Comparison of ENCODE assay signal across 8 mouse cellular contexts in genomic region chr16:10280286-10280951, GRCm38 (mm10). TPM values are rescaled to one million over a fixed set of nuclear protein-coding genes. Genes with fewer than 3 reads are reported as not detected.
A peak's percentile ranks its signal among the peaks of the same experiment; 100 is the strongest.
DNase-seq lines count a peak whose midpoint lies in the region; ATAC-seq and TF ChIP-seq lines count a peak whose summit lies in the region.

No protein-coding gene starts in this region.

- no peak overlapping the region for H3K4me2 ChIP-seq in embryonic facial prominence, embryonic 11.5 days (ENCODE audit: low read depth, low read length)

- H3K27ac ChIP-seq in embryonic facial prominence, embryonic 11.5 days (replicated peaks; ENCODE audit: low read depth, low read length): no peak overlapping the region

- peak; percentile 37; the same call in 1 of the 2 replicates for TF ChIP-seq CTCF in G1E (IDR thresholded peaks at IDR 0.05; ENCODE audit: low read depth, low read length)

- H3K27me3 ChIP-seq in G1E (ENCODE audit: insufficient read depth, low read length): no peaks in the 10 kb centered on the region; the same call in none of the 2 replicates
- H3K27me3 ChIP-seq in embryonic facial prominence, embryonic 11.5 days (ENCODE audit: control insufficient read depth, insufficient read depth, low read length): no peaks in the 10 kb centered on the region

- no peaks in the 10 kb centered on the region for H3K4me1 ChIP-seq in G1E (ENCODE audit: insufficient read depth, low read depth, low read length)
- no peaks in the 10 kb centered on the region for H3K4me1 ChIP-seq in embryonic facial prominence, embryonic 11.5 days (ENCODE audit: control insufficient read depth, insufficient read depth, low read length)

- H3K9ac ChIP-seq in embryonic facial prominence, embryonic 11.5 days (replicated peaks; ENCODE audit: low read length): no peak overlapping the region

- no peak overlapping the region for H3K4me3 ChIP-seq in G1E (ENCODE audit: low read depth, low read length)
- H3K4me3 ChIP-seq in embryonic facial prominence, embryonic 11.5 days (ENCODE audit: low read depth, low read length): no peak overlapping the region

- intact Hi-C loops in heart, postnatal 14 days (cut with DNase I): loop anchor here (1.0 kb wide), 1 partner anchor 115 kb away; the partner anchor contains the start of gene Tekt5

- ATAC-seq in G1E (ENCODE audit: extremely low read depth, insufficient number of reproducible peaks, low FRiP score, poor library complexity, severe bottlenecking): no peak
- ATAC-seq in embryonic facial prominence, embryonic 11.5 days (replicated peaks; ENCODE audit: insufficient number of reproducible peaks, low FRiP score, low TSS enrichment, low read depth): 0 out of 2 replicates have a peak, but pooled peaks have one; percentile 23
- no peak; the same call in 1 of the 2 replicates for ATAC-seq in erythroblast, adult 5-6 weeks (replicated peaks; ENCODE audit: low FRiP score, poor library complexity, severe bottlenecking)

- DNase-seq in G1E (ENCODE audit: low spot score): peak; percentile 27
- DNase-seq in adrenal gland, postnatal 36 days: peak; percentile 84 to 89
- peak; percentile 87 for DNase-seq in embryonic facial prominence, embryonic 11.5 days (ENCODE audit: low spot score)
- peak; percentile 83 to 89 for DNase-seq in heart, postnatal 14 days
- peak; percentile 70 to 90 for DNase-seq in layer of hippocampus, adult 8-10 months (ENCODE audit: low spot score in 2 of 2)
- DNase-seq in lung, postnatal 14 days: peak; percentile 91
- DNase-seq in spleen, adult 18-20 months: peak; percentile 12 to 62

- H3K36me3 ChIP-seq in G1E (replicated peaks): no peaks in the 10 kb centered on the region
- H3K36me3 ChIP-seq in embryonic facial prominence, embryonic 11.5 days (replicated peaks; ENCODE audit: control insufficient read depth, insufficient read depth, low read depth, low read length): no peaks in the 10 kb centered on the region

- H3K9me3 ChIP-seq in G1E (replicated peaks): no peaks in the 10 kb centered on the region
- H3K9me3 ChIP-seq in embryonic facial prominence, embryonic 11.5 days (replicated peaks; ENCODE audit: control insufficient read depth, low read length): no peaks in the 10 kb centered on the region

- WGBS in embryonic facial prominence, embryonic 11.5 days: 49% methylated on average over 12 of the region's 12 CpGs

RNA-seq across cellular contexts. Expression of gene Emp2, which starts 33.3 kb away (rescaled TPM):
- total RNA-seq in G1E (2014; fragmentation: Nextera tagmentation) (not detected in 2 replicates), G1E (2017) (0.06 and 0.11 TPM in 2 replicates)
- polyA plus RNA-seq in G1E (2012): not detected in 2 replicates
- 1 to 10 TPM; 6.0 to 7.0 TPM for total RNA-seq in adrenal gland, postnatal 36 days (2021)
- polyA plus RNA-seq in embryonic facial prominence, embryonic 11.5 days (2014; fragmentation: Nextera tagmentation; extraction: Ambion mirVana): 4.8 and 5.0 TPM in 2 replicates
- total RNA-seq in heart, postnatal 14 days (2021): 10 to 100 TPM; 40.6 to 46.0 TPM
- 10 to 100 TPM; 13.1 to 15.5 (median 14.5) TPM for total RNA-seq in layer of hippocampus, adult 8-10 months (2022)
- total RNA-seq in erythroblast, adult 5-6 weeks (2015; ENCODE audit: low replicate concordance): not detected in 2 replicates
- not detected in 2 replicates for total RNA-seq in erythroblast, adult 5-6 weeks (2017; ENCODE audit: low replicate concordance)

Comparison
In these comparisons a context has a peak if more than half of its experiments do, and no peak if none do; other contexts are left out.
1. DNase-seq: peak in every context shown above with its lines; median percentile 91 in lung, postnatal 14 days; 87 in embryonic facial prominence, embryonic 11.5 days; 86 in adrenal gland, postnatal 36 days; 86 in heart, postnatal 14 days; 80 in layer of hippocampus, adult 8-10 months; 37 in spleen, adult 18-20 months; 27 in G1E.
2. RNA of gene Emp2, which starts 33.3 kb away (total RNA-seq): 40.6 to 46.0 TPM in heart, postnatal 14 days, 13.1 to 15.5 TPM in layer of hippocampus, adult 8-10 months and 6.0 to 7.0 TPM in adrenal gland, postnatal 36 days; 0.06 to 0.11 TPM in G1E and not detected in erythroblast, adult 5-6 weeks; every median in the first group is over 4 times any median in the second.